Mouse (Mus musculus): ENCODE results near the gene P2ry1. TPM values are rescaled to one million over a fixed set of nuclear protein-coding genes. Genes with fewer than 3 reads are reported as not detected.

Gene P2ry1
- polyA plus RNA-seq, 1 experiment from 2014 or later: 6.6 TPM

DNA sequence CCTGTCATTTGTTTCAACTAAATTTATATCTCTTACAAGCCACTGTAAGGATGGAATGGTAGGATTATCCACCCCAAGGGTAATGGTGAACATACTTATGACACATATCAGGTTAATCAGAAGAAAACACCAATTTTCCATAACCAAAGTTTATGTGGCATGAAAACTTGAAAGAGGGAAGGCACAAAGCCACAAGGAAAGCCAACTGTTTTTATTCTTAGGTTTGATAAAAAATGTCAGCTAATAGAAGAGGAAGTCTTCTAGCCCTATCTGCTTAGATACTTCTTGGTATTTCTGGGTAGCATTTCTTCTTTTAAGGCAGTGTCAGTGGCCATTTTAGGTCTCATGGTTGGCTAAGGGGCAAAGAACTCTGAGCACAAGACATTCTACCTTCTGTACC is 2.9 kb upstream of the P2ry1 start:
- no peak overlapping the region for H3K9ac ChIP-seq (ENCODE audit: low read depth, low read length)
- H3K27me3 ChIP-seq (ENCODE audit: control insufficient read depth, insufficient read depth, low read length): peaks cover 8% of the 10 kb centered on the region
- ATAC-seq (replicated peaks; ENCODE audit: insufficient number of reproducible peaks, low FRiP score, low TSS enrichment): no peak
- H3K4me2 ChIP-seq: no peak overlapping the region
- no peaks in the 10 kb centered on the region for H3K9me3 ChIP-seq (replicated peaks; ENCODE audit: control insufficient read depth, low read length)
- H3K27ac ChIP-seq (ENCODE audit: low read depth, low read length): no peak overlapping the region
- no peak overlapping the region for H3K4me3 ChIP-seq (ENCODE audit: low read depth, low read length)
- no peaks in the 10 kb centered on the region for H3K36me3 ChIP-seq (ENCODE audit: control insufficient read depth, insufficient read depth, low read length)
- 0 out of 2 replicates have a peak, but pooled peaks cover 2% of the 10 kb centered on the region for H3K4me1 ChIP-seq (ENCODE audit: control insufficient read depth, insufficient read depth, low read length)

DNA sequence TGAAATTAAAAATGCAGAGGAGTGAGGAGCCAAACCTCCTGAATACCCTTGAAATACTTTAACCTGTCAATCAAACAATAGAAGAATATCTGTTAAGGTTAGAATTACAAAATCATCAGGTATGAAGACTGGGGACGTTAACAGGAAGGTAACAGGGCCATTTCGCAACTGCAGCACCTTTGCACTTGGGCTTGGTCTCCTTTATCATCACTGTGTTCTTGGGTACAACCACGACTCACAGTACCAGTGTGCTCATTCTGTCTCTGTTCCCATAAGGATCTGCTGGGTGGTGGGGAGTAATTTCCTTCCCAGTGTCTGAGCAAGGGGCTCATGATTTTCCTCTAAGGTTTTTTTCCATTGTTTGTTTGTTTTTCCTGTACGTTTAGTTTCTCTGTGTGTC is 1.8 kb upstream of the P2ry1 start:
- 65% methylated on average over 4 of the region's 4 CpGs for WGBS (ENCODE audit: insufficient replicate concordance)
- no peak overlapping the region for H3K27ac ChIP-seq (ENCODE audit: low read depth, low read length)
- H3K4me2 ChIP-seq: no peak overlapping the region
- H3K9me3 ChIP-seq (replicated peaks; ENCODE audit: control insufficient read depth, low read length): no peaks in the 10 kb centered on the region
- H3K4me1 ChIP-seq (ENCODE audit: control insufficient read depth, insufficient read depth, low read length): peaks cover 2% of the 10 kb centered on the region; the same call in 1 of the 2 replicates
- peaks cover 8% of the 10 kb centered on the region for H3K27me3 ChIP-seq (ENCODE audit: control insufficient read depth, insufficient read depth, low read length)
- H3K4me3 ChIP-seq (ENCODE audit: low read depth, low read length): no peak overlapping the region
- H3K36me3 ChIP-seq (ENCODE audit: control insufficient read depth, insufficient read depth, low read length): no peaks in the 10 kb centered on the region
- ATAC-seq (replicated peaks; ENCODE audit: insufficient number of reproducible peaks, low FRiP score, low TSS enrichment): no peak
- no peak overlapping the region for H3K9ac ChIP-seq (ENCODE audit: low read depth, low read length)

DNA sequence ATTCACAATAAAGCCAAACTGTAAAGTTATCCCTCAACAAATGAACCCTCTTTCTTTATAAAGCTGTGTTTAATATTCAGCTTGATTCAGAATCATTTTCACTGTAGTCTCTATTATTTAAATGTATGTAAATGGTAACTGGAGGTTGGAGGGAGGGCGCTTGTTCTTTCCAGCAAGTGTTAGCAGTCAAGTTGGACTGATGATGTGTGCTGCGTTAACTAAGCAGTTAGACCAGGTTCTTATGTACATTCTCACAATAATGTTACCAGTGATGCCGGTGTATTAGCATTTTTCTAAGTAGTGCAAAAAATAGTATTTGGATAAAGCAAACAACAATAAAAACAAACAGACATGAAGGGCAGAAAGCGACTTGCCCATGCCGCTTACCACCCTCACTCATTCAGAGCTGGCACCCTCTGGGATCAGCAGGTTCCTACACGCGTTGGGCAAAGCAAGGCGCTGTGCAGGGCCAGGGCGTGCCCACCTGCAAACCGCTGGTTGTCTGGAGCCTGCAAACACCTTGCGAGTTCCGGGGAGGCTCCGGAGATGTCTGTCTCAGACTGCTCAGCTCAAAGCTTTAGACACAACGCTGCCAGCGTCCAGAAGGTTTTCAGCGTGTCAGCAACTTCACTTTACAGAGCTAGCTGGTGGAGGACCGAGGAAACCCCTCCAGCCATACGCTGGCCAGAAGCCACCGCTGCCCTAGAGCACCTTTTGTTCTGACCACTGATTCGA is 576 bp upstream of the P2ry1 start:
- H3K9me3 ChIP-seq (replicated peaks; ENCODE audit: control insufficient read depth, low read length): no peaks in the 10 kb centered on the region
- H3K4me2 ChIP-seq: peak overlapping the region; percentile 79
- peak; percentile 38 for ATAC-seq (replicated peaks; ENCODE audit: insufficient number of reproducible peaks, low FRiP score, low TSS enrichment)
- peak overlapping the region; percentile 59 for H3K4me3 ChIP-seq (ENCODE audit: low read depth, low read length)
- H3K27ac ChIP-seq (ENCODE audit: low read depth, low read length): no peak overlapping the region
- WGBS (ENCODE audit: insufficient replicate concordance): 3% methylated on average over 20 of the region's 20 CpGs
- H3K4me1 ChIP-seq (ENCODE audit: control insufficient read depth, insufficient read depth, low read length): peaks cover 2% of the 10 kb centered on the region; the same call in 1 of the 2 replicates
- peak overlapping the region; percentile 69 for H3K9ac ChIP-seq (ENCODE audit: low read depth, low read length)
- H3K27me3 ChIP-seq (ENCODE audit: control insufficient read depth, insufficient read depth, low read length): peaks cover 8% of the 10 kb centered on the region
- H3K36me3 ChIP-seq (ENCODE audit: control insufficient read depth, insufficient read depth, low read length): no peaks in the 10 kb centered on the region

DNA sequence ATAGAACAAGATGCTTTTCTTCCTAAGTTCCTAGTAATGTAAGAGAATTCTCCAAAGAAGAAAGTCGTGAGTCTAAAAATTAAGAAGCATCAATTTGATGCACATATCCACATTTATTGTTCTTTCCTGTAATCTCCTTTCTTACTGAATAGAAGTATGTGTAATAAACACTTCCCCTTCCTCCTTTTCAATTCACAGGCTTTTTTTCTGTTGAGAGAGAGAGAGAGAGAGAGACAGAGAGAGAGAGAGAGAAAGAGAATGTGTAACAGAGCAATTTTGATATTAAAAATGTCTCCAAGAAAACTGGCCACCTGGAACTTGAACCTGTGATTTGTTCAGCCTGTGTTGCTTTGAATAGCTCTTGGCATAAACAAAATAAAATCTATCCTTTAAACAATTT is 2.0 kb downstream of the P2ry1 start:
- H3K9me3 ChIP-seq (replicated peaks; ENCODE audit: control insufficient read depth, low read length): no peaks in the 10 kb centered on the region
- peaks cover 8% of the 10 kb centered on the region for H3K27me3 ChIP-seq (ENCODE audit: control insufficient read depth, insufficient read depth, low read length)
- no peak overlapping the region for H3K27ac ChIP-seq (ENCODE audit: low read depth, low read length)
- no peaks in the 10 kb centered on the region for H3K36me3 ChIP-seq (ENCODE audit: control insufficient read depth, insufficient read depth, low read length)
- ATAC-seq (replicated peaks; ENCODE audit: insufficient number of reproducible peaks, low FRiP score, low TSS enrichment): no peak
- H3K4me2 ChIP-seq: peak overlapping the region; percentile 79; the same call in 1 of the 2 replicates
- peak overlapping the region; percentile 59; the same call in 1 of the 2 replicates for H3K4me3 ChIP-seq (ENCODE audit: low read depth, low read length)
- no peak overlapping the region for H3K9ac ChIP-seq (ENCODE audit: low read depth, low read length)
- H3K4me1 ChIP-seq (ENCODE audit: control insufficient read depth, insufficient read depth, low read length): peaks cover 2% of the 10 kb centered on the region; the same call in 1 of the 2 replicates
- WGBS (ENCODE audit: insufficient replicate concordance): 77% methylated on average over 1 of the region's 1 CpGs

DNA sequence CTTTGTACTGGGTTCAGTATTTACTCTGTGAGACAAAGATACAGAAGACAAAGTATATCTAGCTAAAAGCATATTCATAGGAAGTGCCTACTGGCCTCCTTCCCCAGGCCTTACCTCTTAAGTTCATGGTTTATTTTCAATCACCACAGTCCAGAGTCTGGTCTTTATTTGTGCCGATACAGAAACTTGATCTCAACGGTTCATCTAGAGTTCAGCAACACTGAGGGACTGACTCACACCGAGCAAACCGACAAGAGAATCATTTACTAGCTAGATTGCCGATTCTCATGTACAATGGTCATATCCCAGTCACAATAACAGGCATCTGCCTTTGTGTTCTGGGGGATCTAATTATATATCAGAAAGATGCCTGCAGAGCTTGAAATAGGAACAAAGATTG is 9.1 kb downstream of the P2ry1 start:
- H3K4me1 ChIP-seq (ENCODE audit: control insufficient read depth, insufficient read depth, low read length): no peaks in the 10 kb centered on the region
- no peaks in the 10 kb centered on the region for H3K36me3 ChIP-seq (ENCODE audit: control insufficient read depth, insufficient read depth, low read length)
- H3K9me3 ChIP-seq (replicated peaks; ENCODE audit: control insufficient read depth, low read length): no peaks in the 10 kb centered on the region
- H3K4me3 ChIP-seq (ENCODE audit: low read depth, low read length): no peak overlapping the region
- no peak for ATAC-seq (replicated peaks; ENCODE audit: insufficient number of reproducible peaks, low FRiP score, low TSS enrichment)
- no peak overlapping the region for H3K9ac ChIP-seq (ENCODE audit: low read depth, low read length)
- H3K4me2 ChIP-seq: no peak overlapping the region
- no peak overlapping the region for H3K27ac ChIP-seq (ENCODE audit: low read depth, low read length)
- no peaks in the 10 kb centered on the region for H3K27me3 ChIP-seq (ENCODE audit: control insufficient read depth, insufficient read depth, low read length)
- WGBS (ENCODE audit: insufficient replicate concordance): 69% methylated on average over 5 of the region's 5 CpGs

DNA sequence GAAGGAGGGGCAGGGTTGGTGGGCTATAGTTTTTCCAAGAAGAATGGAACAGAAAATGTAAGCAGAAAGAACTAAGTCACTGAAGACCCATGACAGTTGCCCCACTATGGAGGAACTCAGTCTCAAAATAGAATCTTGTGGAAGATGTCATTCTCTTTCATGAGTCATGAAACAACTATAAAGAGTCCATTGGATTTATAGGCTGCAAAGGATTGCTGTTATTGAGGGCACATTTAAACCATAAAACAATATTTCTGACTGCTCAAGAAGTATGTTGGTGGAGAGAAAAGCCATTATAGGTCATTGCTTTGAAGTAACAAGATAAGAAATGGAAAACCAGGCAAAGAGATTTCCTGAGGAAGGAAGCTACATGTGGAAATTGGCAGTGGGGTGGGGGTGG is 10.0 kb downstream of the P2ry1 start:
- H3K9me3 ChIP-seq (replicated peaks; ENCODE audit: control insufficient read depth, low read length): no peaks in the 10 kb centered on the region
- H3K27me3 ChIP-seq (ENCODE audit: control insufficient read depth, insufficient read depth, low read length): no peaks in the 10 kb centered on the region
- H3K4me1 ChIP-seq (ENCODE audit: control insufficient read depth, insufficient read depth, low read length): no peaks in the 10 kb centered on the region
- no peaks in the 10 kb centered on the region for H3K36me3 ChIP-seq (ENCODE audit: control insufficient read depth, insufficient read depth, low read length)
- H3K4me3 ChIP-seq (ENCODE audit: low read depth, low read length): no peak overlapping the region
- ATAC-seq (replicated peaks; ENCODE audit: insufficient number of reproducible peaks, low FRiP score, low TSS enrichment): no peak
- no peak overlapping the region for H3K9ac ChIP-seq (ENCODE audit: low read depth, low read length)
- no peak overlapping the region for H3K4me2 ChIP-seq
- H3K27ac ChIP-seq (ENCODE audit: low read depth, low read length): no peak overlapping the region

DNA sequence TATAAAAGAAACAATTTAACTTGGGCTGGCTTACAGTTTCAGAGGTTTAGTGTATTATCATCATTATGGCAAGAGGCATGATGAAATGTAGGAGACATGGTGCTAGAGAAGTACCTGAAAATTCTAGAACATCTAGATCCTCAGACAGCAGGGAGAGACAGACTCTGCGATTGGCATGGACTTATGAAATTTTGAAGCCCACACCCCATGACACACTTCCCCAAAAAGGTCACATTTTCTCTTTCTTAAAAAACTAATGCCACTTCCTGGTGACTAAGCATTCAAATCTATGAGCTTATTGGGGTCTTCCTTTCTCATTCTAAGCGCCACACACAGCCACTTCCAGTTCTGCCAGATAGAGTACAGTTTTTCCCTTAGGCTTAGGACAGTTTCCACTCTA is 14.1 kb downstream of the P2ry1 start:
- Histone ChIP-seq H3K9ac (ENCODE audit: low read depth, low read length) (no peak overlapping the region), H3K4me1 (ENCODE audit: control insufficient read depth, insufficient read depth, low read length) (no peaks in the 10 kb centered on the region), H3K4me2 (no peak overlapping the region), H3K4me3 (ENCODE audit: low read depth, low read length) (no peak overlapping the region), H3K36me3 (ENCODE audit: control insufficient read depth, insufficient read depth, low read length) (no peaks in the 10 kb centered on the region), H3K9me3 (replicated peaks; ENCODE audit: control insufficient read depth, low read length) (no peaks in the 10 kb centered on the region), H3K27me3 (ENCODE audit: control insufficient read depth, insufficient read depth, low read length) (no peaks in the 10 kb centered on the region), H3K27ac (ENCODE audit: low read depth, low read length) (no peak overlapping the region)
- no peak for ATAC-seq (replicated peaks; ENCODE audit: insufficient number of reproducible peaks, low FRiP score, low TSS enrichment)
- 82% methylated on average over 2 of the region's 2 CpGs for WGBS (ENCODE audit: insufficient replicate concordance)

DNA sequence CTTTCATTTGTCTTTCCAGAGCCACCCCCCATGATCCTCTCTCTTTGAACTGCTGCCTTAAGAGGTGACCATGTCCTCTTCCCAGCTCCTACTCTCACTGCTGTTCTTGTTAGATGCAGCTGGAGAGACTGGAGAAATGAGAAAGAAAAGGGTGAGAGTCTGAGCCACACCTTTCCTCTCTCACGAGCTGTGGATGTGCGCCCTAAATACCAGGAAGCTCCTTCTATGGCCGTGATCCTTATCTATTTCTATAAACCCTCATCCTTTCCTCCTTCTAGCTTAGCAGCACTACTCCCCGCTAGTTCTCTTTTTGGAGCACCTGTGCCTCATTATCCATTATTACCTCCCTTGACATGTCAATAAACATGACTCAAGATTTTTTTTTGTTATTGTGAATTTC is 29.5 kb downstream of the P2ry1 start:
- Histone ChIP-seq H3K4me3 (ENCODE audit: low read depth, low read length) (no peak overlapping the region), H3K4me1 (ENCODE audit: control insufficient read depth, insufficient read depth, low read length) (no peaks in the 10 kb centered on the region), H3K9ac (ENCODE audit: low read depth, low read length) (no peak overlapping the region), H3K9me3 (replicated peaks; ENCODE audit: control insufficient read depth, low read length) (no peaks in the 10 kb centered on the region), H3K27ac (ENCODE audit: low read depth, low read length) (no peak overlapping the region), H3K36me3 (ENCODE audit: control insufficient read depth, insufficient read depth, low read length) (no peaks in the 10 kb centered on the region), H3K4me2 (no peak overlapping the region), H3K27me3 (ENCODE audit: control insufficient read depth, insufficient read depth, low read length) (no peaks in the 10 kb centered on the region)
- WGBS (ENCODE audit: insufficient replicate concordance): 63% methylated on average over 4 of the region's 4 CpGs
- ATAC-seq (replicated peaks; ENCODE audit: insufficient number of reproducible peaks, low FRiP score, low TSS enrichment): no peak

DNA sequence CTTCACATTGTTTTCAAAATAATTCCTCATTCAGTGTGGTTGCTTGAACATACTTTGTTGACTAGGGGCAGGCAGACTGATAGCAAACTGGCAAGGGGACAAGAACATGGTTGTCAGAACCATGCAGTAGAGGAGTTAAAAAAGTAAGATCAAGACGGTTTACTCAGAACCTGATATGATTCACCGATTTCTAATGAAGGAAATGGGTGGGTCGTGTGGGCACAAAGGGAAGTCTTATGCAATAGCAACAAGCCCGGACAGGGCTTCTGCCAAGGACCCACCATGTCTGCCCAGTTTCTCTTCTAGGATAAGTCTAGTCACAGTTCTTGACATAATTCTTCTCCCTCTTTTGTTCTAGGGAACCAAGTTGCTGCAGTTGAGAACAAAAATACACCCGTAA is 33.0 kb downstream of the P2ry1 start:
- Histone ChIP-seq H3K4me3 (ENCODE audit: low read depth, low read length) (no peak overlapping the region), H3K9ac (ENCODE audit: low read depth, low read length) (no peak overlapping the region), H3K9me3 (replicated peaks; ENCODE audit: control insufficient read depth, low read length) (no peaks in the 10 kb centered on the region), H3K27ac (ENCODE audit: low read depth, low read length) (no peak overlapping the region), H3K4me1 (ENCODE audit: control insufficient read depth, insufficient read depth, low read length) (no peaks in the 10 kb centered on the region), H3K27me3 (ENCODE audit: control insufficient read depth, insufficient read depth, low read length) (no peaks in the 10 kb centered on the region), H3K4me2 (no peak overlapping the region), H3K36me3 (ENCODE audit: control insufficient read depth, insufficient read depth, low read length) (no peaks in the 10 kb centered on the region)
- 75% methylated on average over 5 of the region's 5 CpGs for WGBS (ENCODE audit: insufficient replicate concordance)
- no peak for ATAC-seq (replicated peaks; ENCODE audit: insufficient number of reproducible peaks, low FRiP score, low TSS enrichment)

All from heart, embryonic 11.5 days (tissue).